20 mouse cellular contexts compared by ENCODE assay signal in genomic region chr10:123692926-123693224, GRCm38 (mm10).
"Had no signal": no experiment of that assay in that cellular context is flagged by ENCODE, and none has a peak within 500 bp of the region (broad histone marks: within the 10 kb centered on the region; RNA-seq: fewer than 3 reads in every experiment).

No protein-coding gene starts in this region.

- H3K27me3 ChIP-seq: liver, embryonic 13.5 days; liver, embryonic 15.5 days; lung, embryonic 15.5 days; megakaryocyte, embryonic 14.5 days; midbrain, embryonic 12.5 days; stomach, embryonic 15.5 days had no signal

- H3K4me3 ChIP-seq: liver, embryonic 13.5 days; liver, embryonic 15.5 days; lung, embryonic 15.5 days; megakaryocyte, embryonic 14.5 days; midbrain, embryonic 12.5 days; neural tube, embryonic 13.5 days; stomach, embryonic 15.5 days had no signal

- H3K4me2 ChIP-seq: liver, embryonic 13.5 days; liver, embryonic 15.5 days; lung, embryonic 15.5 days; midbrain, embryonic 12.5 days; neural tube, embryonic 13.5 days; stomach, embryonic 15.5 days had no signal

- H3K27ac ChIP-seq: liver, embryonic 13.5 days; liver, embryonic 15.5 days; lung, embryonic 15.5 days; macrophage; midbrain, embryonic 12.5 days; neural tube, embryonic 13.5 days; stomach, embryonic 15.5 days; stomach, postnatal 0 days had no signal

- DNase-seq: liver, embryonic 13.5 days; liver, postnatal 0 days; lung, adult 2 months; lung, postnatal 14 days; lung, postnatal 36 days; midbrain, embryonic 14.5 days; right cerebral cortex, postnatal 14 days; thymus, adult 2 months; thymus, postnatal 25 days; thymus, postnatal 4 days had no signal

- H3K9ac ChIP-seq: liver, embryonic 13.5 days; liver, embryonic 15.5 days; liver, postnatal 0 days; lung, embryonic 15.5 days; midbrain, embryonic 12.5 days; neural tube, embryonic 13.5 days; stomach, embryonic 15.5 days had no signal

- H3K9me3 ChIP-seq: liver, embryonic 15.5 days; lung, embryonic 15.5 days; midbrain, embryonic 12.5 days; neural tube, embryonic 13.5 days; stomach, embryonic 15.5 days had no signal

- H3K36me3 ChIP-seq: liver, embryonic 13.5 days; liver, embryonic 15.5 days; lung, embryonic 15.5 days; midbrain, embryonic 12.5 days; neural tube, embryonic 13.5 days; stomach, embryonic 15.5 days had no signal

- H3K4me1 ChIP-seq: liver, embryonic 13.5 days; liver, embryonic 15.5 days; lung, embryonic 15.5 days; megakaryocyte, embryonic 14.5 days; midbrain, embryonic 12.5 days; neural tube, embryonic 13.5 days; stomach, embryonic 15.5 days had no signal

- ATAC-seq: liver, postnatal 0 days; lung, postnatal 0 days; midbrain, embryonic 16.5 days had no signal
